Mouse (Mus musculus): ENCODE data around the gene Retsat. TPM values are rescaled to one million over a fixed set of nuclear protein-coding genes. Genes with fewer than 3 reads are reported as not detected.

Retsat gene
- polyA plus RNA-seq, 2 experiments = 8.8 to 16.1 TPM

GRCm38 (mm10) chr6:72644576-72644975, 46.3 kb downstream of the Retsat start:
- no peak for TF ChIP-seq POLR2A (IDR thresholded peaks at IDR 0.05; ENCODE audit: borderline replicate concordance, extremely low read depth, insufficient read depth, insufficient read length)
- 77% methylated on average over 4 of the region's 4 CpGs for WGBS
- H3K4me3 ChIP-seq (replicated peaks; ENCODE audit: low read length) = no peak overlapping the region
- peaks cover 10% of the 10 kb centered on the region for H3K4me1 ChIP-seq (ENCODE audit: control insufficient read depth, insufficient read depth, low read length)
- no peak overlapping the region for H3K4me2 ChIP-seq (replicated peaks; ENCODE audit: low read depth, low read length, severe bottlenecking)
- peaks cover 22% of the 10 kb centered on the region for H3K36me3 ChIP-seq (ENCODE audit: control insufficient read depth, insufficient read depth, low read length)
- no peaks in the 10 kb centered on the region for H3K27me3 ChIP-seq (ENCODE audit: control insufficient read depth, insufficient read depth, low read length)
- DNase-seq (ENCODE audit: low spot score) (no peak), ATAC-seq (ENCODE audit: low FRiP score, low read depth) (no peak)
- no peak overlapping the region for H3K27ac ChIP-seq (replicated peaks; ENCODE audit: low read depth, low read length)
- no peaks in the 10 kb centered on the region for H3K9me3 ChIP-seq (ENCODE audit: control insufficient read depth, low read length)
- H3K9ac ChIP-seq (ENCODE audit: low read depth, low read length, severe bottlenecking) = no peak overlapping the region

- no peak overlapping the region for H3K9ac ChIP-seq (ENCODE audit: low read depth, low read length, severe bottlenecking)
- no peak overlapping the region for H3K4me2 ChIP-seq (replicated peaks; ENCODE audit: low read depth, low read length, severe bottlenecking)
- WGBS = 43% methylated on average over 7 of the region's 7 CpGs
- DNase-seq (ENCODE audit: low spot score) (no peak), ATAC-seq (ENCODE audit: low FRiP score, low read depth) (no peak)
- H3K4me3 ChIP-seq (replicated peaks; ENCODE audit: low read length) = no peak overlapping the region
- H3K27me3 ChIP-seq (ENCODE audit: control insufficient read depth, insufficient read depth, low read length) = no peaks in the 10 kb centered on the region
- TF ChIP-seq POLR2A (IDR thresholded peaks at IDR 0.05; ENCODE audit: borderline replicate concordance, extremely low read depth, insufficient read depth, insufficient read length) = no peak
- peaks cover 15% of the 10 kb centered on the region for H3K4me1 ChIP-seq (ENCODE audit: control insufficient read depth, insufficient read depth, low read length)
- H3K27ac ChIP-seq (replicated peaks; ENCODE audit: low read depth, low read length) = no peak overlapping the region
- H3K9me3 ChIP-seq (ENCODE audit: control insufficient read depth, low read length) = no peaks in the 10 kb centered on the region
- H3K36me3 ChIP-seq (ENCODE audit: control insufficient read depth, insufficient read depth, low read length) = peaks cover 22% of the 10 kb centered on the region
Observed at GRCm38 (mm10) chr6:72645364-72645763, 47.1 kb downstream of the Retsat start.

GRCm38 (mm10) chr6:72647383-72647820, 49.1 kb downstream of the Retsat start:
- peak; percentile 61 for DNase-seq (ENCODE audit: low spot score)
- WGBS = 41% methylated on average over 10 of the region's 10 CpGs
- Histone ChIP-seq H3K27ac (replicated peaks; ENCODE audit: low read depth, low read length) (peak overlapping the region; percentile 10), H3K36me3 (ENCODE audit: control insufficient read depth, insufficient read depth, low read length) (peaks cover 19% of the 10 kb centered on the region), H3K4me1 (ENCODE audit: control insufficient read depth, insufficient read depth, low read length) (peaks cover 23% of the 10 kb centered on the region), H3K4me3 (replicated peaks; ENCODE audit: low read length) (no peak overlapping the region), H3K27me3 (ENCODE audit: control insufficient read depth, insufficient read depth, low read length) (no peaks in the 10 kb centered on the region), H3K9ac (ENCODE audit: low read depth, low read length, severe bottlenecking) (no peak overlapping the region), H3K9me3 (ENCODE audit: control insufficient read depth, low read length) (no peaks in the 10 kb centered on the region), H3K4me2 (replicated peaks; ENCODE audit: low read depth, low read length, severe bottlenecking) (no peak overlapping the region)
- peak; percentile 24 for ATAC-seq (ENCODE audit: low FRiP score, low read depth)
- TF ChIP-seq POLR2A (IDR thresholded peaks at IDR 0.05; ENCODE audit: borderline replicate concordance, extremely low read depth, insufficient read depth, insufficient read length) = no peak

GRCm38 (mm10) chr6:72648002-72648595, 49.8 kb downstream of the Retsat start:
- 36% methylated on average over 12 of the region's 12 CpGs for WGBS
- no peak overlapping the region for H3K4me3 ChIP-seq (replicated peaks; ENCODE audit: low read length)
- ATAC-seq (ENCODE audit: low FRiP score, low read depth) (peak; percentile 58), DNase-seq (ENCODE audit: low spot score) (peak; percentile 44)
- H3K4me1 ChIP-seq (ENCODE audit: control insufficient read depth, insufficient read depth, low read length) = peaks cover 23% of the 10 kb centered on the region
- TF ChIP-seq POLR2A (IDR thresholded peaks at IDR 0.05; ENCODE audit: borderline replicate concordance, extremely low read depth, insufficient read depth, insufficient read length) = no peak
- no peaks in the 10 kb centered on the region for H3K27me3 ChIP-seq (ENCODE audit: control insufficient read depth, insufficient read depth, low read length)
- H3K27ac ChIP-seq (replicated peaks; ENCODE audit: low read depth, low read length) = peak overlapping the region; percentile 10; the same call in 1 of the 2 replicates
- H3K4me2 ChIP-seq (replicated peaks; ENCODE audit: low read depth, low read length, severe bottlenecking) = no peak overlapping the region
- H3K9me3 ChIP-seq (ENCODE audit: control insufficient read depth, low read length) = no peaks in the 10 kb centered on the region
- peaks cover 19% of the 10 kb centered on the region for H3K36me3 ChIP-seq (ENCODE audit: control insufficient read depth, insufficient read depth, low read length)
- no peak overlapping the region for H3K9ac ChIP-seq (ENCODE audit: low read depth, low read length, severe bottlenecking)

- Histone ChIP-seq H3K27me3 (ENCODE audit: control insufficient read depth, insufficient read depth, low read length) (no peaks in the 10 kb centered on the region), H3K36me3 (ENCODE audit: control insufficient read depth, insufficient read depth, low read length) (peaks cover 19% of the 10 kb centered on the region), H3K9ac (ENCODE audit: low read depth, low read length, severe bottlenecking) (no peak overlapping the region), H3K4me2 (replicated peaks; ENCODE audit: low read depth, low read length, severe bottlenecking) (no peak overlapping the region), H3K4me1 (ENCODE audit: control insufficient read depth, insufficient read depth, low read length) (peaks cover 44% of the 10 kb centered on the region), H3K9me3 (ENCODE audit: control insufficient read depth, low read length) (no peaks in the 10 kb centered on the region), H3K27ac (replicated peaks; ENCODE audit: low read depth, low read length) (no peak overlapping the region), H3K4me3 (replicated peaks; ENCODE audit: low read length) (no peak overlapping the region)
- no peak for TF ChIP-seq POLR2A (IDR thresholded peaks at IDR 0.05; ENCODE audit: borderline replicate concordance, extremely low read depth, insufficient read depth, insufficient read length)
- DNase-seq (ENCODE audit: low spot score) (no peak), ATAC-seq (ENCODE audit: low FRiP score, low read depth) (no peak)
- 55% methylated on average over 10 of the region's 10 CpGs for WGBS
Observed at GRCm38 (mm10) chr6:72650338-72650851, 52.1 kb downstream of the Retsat start.

Data from limb, embryonic 14.5 days (tissue).